Mouse (Mus musculus) heart, postnatal 0 days (tissue): Measurements from ENCODE around the gene Oasl1.

Experiments
- CTCF ChIP-seq: IDR thresholded peaks from 2 replicates; pipeline ENCODE4 v1.5.1; 2016; ENCODE audit warnings: antibody characterized with exemption, control low read depth, low read depth
- EP300 ChIP-seq: IDR thresholded peaks from 2 replicates; pipeline ENCODE4 v1.6.1; 2016; ENCODE audit warnings: antibody characterized with exemption, low read depth

DNA sequence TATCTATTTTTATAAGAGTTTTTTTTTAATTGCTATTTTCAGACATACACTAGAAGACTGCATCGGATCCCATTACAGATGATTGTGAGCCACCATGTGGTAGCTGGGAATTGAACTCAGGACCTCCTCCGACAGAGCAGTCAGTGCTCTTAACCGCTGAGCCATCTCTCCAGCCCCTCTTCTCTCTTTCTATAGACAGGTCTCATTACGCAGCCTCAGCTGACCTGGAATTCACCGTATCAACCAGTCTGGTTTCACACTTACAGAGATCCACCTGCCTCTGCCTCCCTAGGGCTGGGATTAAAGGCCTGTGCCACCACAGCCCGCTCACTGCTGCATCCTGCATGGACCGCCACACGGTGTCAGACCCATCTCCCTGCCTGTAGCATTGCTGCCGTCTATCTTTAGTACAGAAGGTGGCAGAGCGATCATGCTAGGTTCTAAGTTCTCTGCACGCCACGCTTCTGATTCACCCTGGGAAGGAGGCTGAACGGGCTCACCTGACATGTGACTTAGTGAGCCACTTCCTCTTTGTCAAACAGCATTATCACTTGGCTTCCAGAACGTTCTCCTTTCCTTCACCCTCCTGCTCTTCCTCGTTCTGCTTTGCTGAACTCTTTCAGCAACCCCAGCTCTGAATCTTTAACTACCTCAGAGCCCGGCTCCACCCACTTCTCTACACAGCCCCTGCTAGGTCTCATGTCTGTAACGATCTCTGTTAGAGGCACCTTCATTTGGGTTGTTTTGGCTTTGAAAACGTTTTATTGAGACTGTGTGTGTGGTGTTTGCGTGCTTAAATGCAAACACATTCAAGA, 1.3 kb upstream of the Oasl1 start:
- no peak for TF ChIP-seq CTCF
- TF ChIP-seq EP300 = no peak
